Mouse (Mus musculus) intestine, embryonic 16.5 days (tissue): ENCODE data around the gene Olfr1472. TPM values are rescaled to one million over a fixed set of nuclear protein-coding genes. Genes with fewer than 3 reads are reported as not detected.
"Not testable (repeated sequence)": the region's sequence is repeated elsewhere in the genome, so short reads cannot be mapped to it uniquely, and the experiment has no call there.

Source experiments
- ATAC-seq: fragments of 200-750 bp; cut with Nextera tagmentation; 2 replicates; pipeline ENCODE4 v1.8.0; 2017; ENCODE audit warnings: moderate TSS enrichment, moderate library complexity
- H3K27ac ChIP-seq: fragments of 300-500 bp; sonication (generic); 2 replicates; pipeline ENCODE4 v1.5.1; 2014; ENCODE audit warnings: mild to moderate bottlenecking, low read length
- H3K27me3 ChIP-seq: fragments of 300-500 bp; sonication (generic); replicated peaks from 2 replicates; pipeline ENCODE4 v1.6.1; 2014; ENCODE audit warnings: low read length, control low read depth, mixed read lengths; ENCODE audit not compliant: control insufficient read depth, insufficient read depth
- H3K36me3 ChIP-seq: fragments of 300-500 bp; sonication (generic); 2 replicates; pipeline ENCODE4 v1.6.1; 2014; ENCODE audit warnings: low read length, control low read depth; ENCODE audit not compliant: control insufficient read depth, insufficient read depth
- H3K4me1 ChIP-seq: fragments of 300-500 bp; sonication (generic); 2 replicates; pipeline ENCODE4 v1.6.1; 2014; ENCODE audit warnings: low read length, control low read depth, mixed read lengths; ENCODE audit not compliant: control insufficient read depth, insufficient read depth
- H3K4me2 ChIP-seq: fragments of 300-500 bp; sonication (generic); 2 replicates; pipeline ENCODE4 v1.6.1; 2014; ENCODE audit warnings: low read depth, low read length, control low read depth
- H3K4me3 ChIP-seq: fragments of 300-500 bp; sonication (generic); 2 replicates; pipeline ENCODE4 v1.5.1; 2014; ENCODE audit warnings: mild to moderate bottlenecking, low read length
- H3K9ac ChIP-seq: fragments of 300-500 bp; sonication (generic); 2 replicates; pipeline ENCODE4 v1.6.1; 2014; ENCODE audit warnings: low read depth, low read length
- H3K9me3 ChIP-seq: fragments of 300-500 bp; sonication (generic); 2 replicates; pipeline ENCODE4 v1.6.1; 2016; ENCODE audit warnings: low read length, control low read depth; ENCODE audit not compliant: control insufficient read depth
- WGBS: fragments of 180-500 bp; shearing (Covaris S2); extraction: QIAGEN DNeasy Blood & Tissue Kit; methylation state at CpG from one replicate; pipeline ENCODE4 v1.1.7; 2014; 5-methylcytosine and 5-hydroxymethylcytosine counted together
- polyA plus RNA-seq: library from polyadenylated mRNA; unstranded; fragments of >200 nt; fragmentation: Nextera tagmentation; extraction: Ambion mirVana; gene quantifications from 2 replicates; pipeline ENCODE4 v1.2.1, GENCODE M21; 2015

The Olfr1472 gene
- not detected in 2 replicates for polyA plus RNA-seq

- ATAC-seq, result no peak
- no peaks in the 10 kb centered on the region for H3K9me3 ChIP-seq
- WGBS, result 80% methylated on average over 1 of the region's 1 CpGs
- no peak within 1 kb of the TSS for H3K27ac ChIP-seq
- no peaks in the 10 kb centered on the region for H3K36me3 ChIP-seq
- H3K9ac ChIP-seq, result no peak within 1 kb of the TSS
- H3K27me3 ChIP-seq, result no peaks in the 10 kb centered on the region
- H3K4me3 ChIP-seq, result no peak within 1 kb of the TSS
- H3K4me1 ChIP-seq, result no peaks in the 10 kb centered on the region
- H3K4me2 ChIP-seq, result no peak within 1 kb of the TSS
Measured at GRCm38 (mm10) chr19:13455986-13456385, at the start of gene Olfr1472. Gene Olfr1472 (minus strand): TSS chr19:13456086.

GRCm38 (mm10) chr19:13500246-13500645 is 44.4 kb upstream of the Olfr1472 start, which contains the start of gene Olfr1477:
Gene Olfr1477 (plus strand): TSS chr19:13500546.
- no peak for ATAC-seq

GRCm38 (mm10) chr19:13480096-13480495 is 24.2 kb upstream of the Olfr1472 start, which contains the start of gene Olfr1475:
Gene Olfr1475 (minus strand): TSS chr19:13480196.
- Histone ChIP-seq H3K36me3 (no peaks in the 10 kb centered on the region), H3K9me3 (no peaks in the 10 kb centered on the region)

More at GRCm38 (mm10) chr19:13500246-13500645, 44.4 kb upstream of the Olfr1472 start, which contains the start of gene Olfr1477:
- WGBS, result 64% methylated on average over 3 of the region's 3 CpGs
- Histone ChIP-seq H3K27me3 (no peaks in the 10 kb centered on the region), H3K9me3 (peaks cover 3% of the 10 kb centered on the region; the same call in 1 of the 2 replicates), H3K4me1 (no peaks in the 10 kb centered on the region), H3K4me3 (no peak within 1 kb of the TSS), H3K9ac (no peak within 1 kb of the TSS), H3K27ac (no peak within 1 kb of the TSS), H3K36me3 (no peaks in the 10 kb centered on the region), H3K4me2 (no peak within 1 kb of the TSS)

DNA sequence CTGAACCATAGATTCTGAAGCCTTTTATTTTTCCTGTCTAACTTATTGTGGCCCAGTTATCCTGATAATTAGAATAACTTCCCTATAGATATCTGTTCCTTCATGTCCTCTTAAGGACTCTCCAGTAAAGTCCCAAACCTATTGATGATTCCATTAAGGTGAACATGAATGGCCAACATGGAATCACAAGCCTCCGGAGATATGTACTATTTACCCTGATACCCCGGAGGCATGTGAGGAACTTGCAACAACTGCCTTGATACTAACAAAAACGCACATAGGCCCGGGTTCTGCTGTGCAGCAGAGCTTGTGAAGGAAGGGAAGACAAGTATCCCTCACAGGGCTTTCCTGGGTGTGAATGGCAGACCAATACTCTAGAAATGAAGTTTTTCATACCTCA is 13.4 kb upstream of the Olfr1472 start, which contains the start of gene Olfr1474:
Olfr1474 (plus strand) TSS at position 301 of the 400 bp plus-strand sequence.
- not testable (repeated sequence) for H3K27me3 ChIP-seq, H3K4me3 ChIP-seq, H3K9me3 ChIP-seq, H3K4me1 ChIP-seq, ATAC-seq, H3K4me2 ChIP-seq, H3K36me3 ChIP-seq, H3K9ac ChIP-seq, H3K27ac ChIP-seq
- 82% methylated on average over 4 of the region's 4 CpGs for WGBS

More at GRCm38 (mm10) chr19:13480096-13480495, 24.2 kb upstream of the Olfr1472 start, which contains the start of gene Olfr1475:
- no peak for ATAC-seq
- H3K27me3 ChIP-seq, result no peaks in the 10 kb centered on the region
- no peak within 1 kb of the TSS for H3K4me3 ChIP-seq
- no peak within 1 kb of the TSS for H3K9ac ChIP-seq
- no peak within 1 kb of the TSS for H3K27ac ChIP-seq
- no peak within 1 kb of the TSS for H3K4me2 ChIP-seq
- H3K4me1 ChIP-seq, result no peaks in the 10 kb centered on the region

DNA sequence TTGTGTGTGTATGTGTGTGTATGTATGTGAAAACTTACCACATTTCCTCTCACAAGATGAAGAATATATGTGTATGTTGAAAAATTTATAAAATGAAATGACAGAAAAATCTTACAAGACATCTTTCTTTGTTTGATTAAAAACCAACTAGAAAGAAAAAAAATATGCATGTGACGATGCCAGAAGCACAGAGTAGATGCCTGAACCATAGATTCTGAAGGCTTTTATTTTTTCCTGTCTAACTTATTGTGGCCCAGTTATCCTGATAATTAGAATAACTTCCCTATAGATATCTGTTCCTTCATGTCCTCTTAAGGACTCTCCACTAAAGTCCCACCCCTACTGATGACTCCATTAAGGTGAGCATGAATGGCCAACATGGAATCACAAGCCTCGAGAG is 12.8 kb downstream of the Olfr1472 start, which contains the start of gene Olfr1471:
Olfr1471 (plus strand) TSS at position 301 of the 400 bp plus-strand sequence.
- not testable (repeated sequence) for H3K9ac ChIP-seq, H3K4me2 ChIP-seq, ATAC-seq, H3K4me3 ChIP-seq, H3K4me1 ChIP-seq, H3K27me3 ChIP-seq, H3K9me3 ChIP-seq, H3K27ac ChIP-seq, H3K36me3 ChIP-seq
- WGBS, result 77% methylated on average over 2 of the region's 2 CpGs

- no peak for ATAC-seq
- H3K9ac ChIP-seq, result no peak within 1 kb of the TSS
- H3K27ac ChIP-seq, result no peak within 1 kb of the TSS
- H3K4me3 ChIP-seq, result no peak within 1 kb of the TSS
- H3K9me3 ChIP-seq, result no peaks in the 10 kb centered on the region
- no peaks in the 10 kb centered on the region for H3K27me3 ChIP-seq
- H3K4me1 ChIP-seq, result no peaks in the 10 kb centered on the region
- no peak within 1 kb of the TSS for H3K4me2 ChIP-seq
- WGBS, result 70% methylated on average over 2 of the region's 2 CpGs
- no peaks in the 10 kb centered on the region for H3K36me3 ChIP-seq
Measured at GRCm38 (mm10) chr19:13407549-13407948, 48.3 kb downstream of the Olfr1472 start, which contains the start of gene Olfr1469. Gene Olfr1469 (plus strand): TSS chr19:13407849.

Other genes starting within 250 kb of the Olfr1472 start
- gene Olfr1463, start 224.8 kb downstream of the Olfr1472 start, polyA plus RNA-seq, result not detected in 2 replicates
- not detected in 2 replicates for gene Olfr1465, start 140.5 kb downstream of the Olfr1472 start, polyA plus RNA-seq
- not detected in 2 replicates for gene Olfr1466, start 117.2 kb downstream of the Olfr1472 start, polyA plus RNA-seq
- gene Olfr1467, start 93.8 kb downstream of the Olfr1472 start, polyA plus RNA-seq, result not detected in 2 replicates
- not detected in 2 replicates for gene Olfr1469, start 48.2 kb downstream of the Olfr1472 start, polyA plus RNA-seq
- gene Olfr1471, start 12.7 kb downstream of the Olfr1472 start, polyA plus RNA-seq, result not detected in 2 replicates
- gene Olfr1474, start 13.5 kb upstream of the Olfr1472 start, polyA plus RNA-seq, result not detected in 2 replicates
- not detected in 2 replicates for gene Olfr1475, start 24.1 kb upstream of the Olfr1472 start, polyA plus RNA-seq
- not detected in 2 replicates for gene Olfr1477, start 44.5 kb upstream of the Olfr1472 start, polyA plus RNA-seq
- not detected in 2 replicates for gene Olfr1480, start 71.8 kb upstream of the Olfr1472 start, polyA plus RNA-seq
- not detected in 2 replicates for gene Olfr1484, start 127.4 kb upstream of the Olfr1472 start, polyA plus RNA-seq
- not detected in 2 replicates for gene Olfr1487, start 161.3 kb upstream of the Olfr1472 start, polyA plus RNA-seq
- gene Olfr1489, start 175.5 kb upstream of the Olfr1472 start, polyA plus RNA-seq, result not detected in 2 replicates
- gene Olfr1490, start 195.0 kb upstream of the Olfr1472 start, polyA plus RNA-seq, result not detected in 2 replicates
- gene Olfr1491, start 241.2 kb upstream of the Olfr1472 start, polyA plus RNA-seq, result not detected in 2 replicates